Mouse (Mus musculus) kidney, postnatal 10 days (tissue): ENCODE measurements around the gene Siva1.

Source experiments
- DNase-seq: peaks from one replicate; pipeline ENCODE4 v3.0.0; 2021; ENCODE audit warnings: mixed read lengths

Gene Siva1

GRCm38 (mm10) chr12:112679027-112679996 lies 34.8 kb downstream of the Siva1 start:
- DNase-seq: peak; percentile 71

GRCm38 (mm10) chr12:112683351-112683750 lies 38.9 kb downstream of the Siva1 start:
- DNase-seq: no peak

GRCm38 (mm10) chr12:112688458-112688857 lies 44.0 kb downstream of the Siva1 start:
- DNase-seq: no peak

- DNase-seq: peak; percentile 97
These were observed 49.0 kb downstream of the Siva1 start for GRCm38 (mm10) chr12:112693185-112694126.

GRCm38 (mm10) chr12:112694127-112694475 lies 49.6 kb downstream of the Siva1 start:
- no peak for DNase-seq

- no peak for DNase-seq
These were observed 52.4 kb downstream of the Siva1 start for GRCm38 (mm10) chr12:112696806-112697425.
